ENCODE assay signal across 19 mouse cellular contexts in genomic region chr2:134350894-134351501, GRCm38 (mm10).
DNase-seq lines count a peak whose midpoint lies in the region; ATAC-seq and TF ChIP-seq lines count a peak whose summit lies in the region.
"Had no signal": no experiment of that assay in that cellular context is flagged by ENCODE, and none has a peak within 500 bp of the region (broad histone marks: within the 10 kb centered on the region; RNA-seq: fewer than 3 reads in every experiment).

No protein-coding gene starts in this region.

- H3K27ac ChIP-seq in midbrain, embryonic 13.5 days: no peak overlapping the region
- H3K27ac ChIP-seq in midbrain, embryonic 11.5 days (ENCODE audit: low read depth, low read length): no peak overlapping the region
- H3K27ac ChIP-seq in forebrain, embryonic 12.5 days: peak overlapping the region; percentile 62
- no peak overlapping the region for H3K27ac ChIP-seq in midbrain, embryonic 16.5 days (ENCODE audit: low read length)
- no peak overlapping the region for H3K27ac ChIP-seq in heart, adult 2 months
- H3K27ac ChIP-seq: embryonic facial prominence, embryonic 13.5 days; heart, embryonic 10.5 days; macrophage had no signal

- DNase-seq in cerebellum, adult 9-11 months: peak; percentile 2
- DNase-seq in cerebellum, adult 11 months: no peak
- DNase-seq in midbrain, embryonic 11.5 days (ENCODE audit: low spot score, missing footprints): no peak
- DNase-seq in kidney, adult 9 months: no peak
- DNase-seq in heart, adult 2 months: no peak
- DNase-seq: gastrocnemius, postnatal 25 days; kidney, postnatal 4 days; left cerebral cortex, postnatal 4 days; lung, embryonic 14.5 days; thymus, adult 18-20 months had no signal

- H3K79me2 ChIP-seq in heart, adult 2 months (replicated peaks; ENCODE audit: control insufficient read depth, insufficient read depth, low read length): no peaks in the 10 kb centered on the region

- intact Hi-C loops in heart, adult 2 months (cut with DNase I): no loop called here

- no peaks in the 10 kb centered on the region for H3K9me3 ChIP-seq in midbrain, embryonic 13.5 days
- no peaks in the 10 kb centered on the region for H3K9me3 ChIP-seq in midbrain, embryonic 11.5 days (ENCODE audit: control insufficient read depth, low read length)
- H3K9me3 ChIP-seq in forebrain, embryonic 12.5 days: no peaks in the 10 kb centered on the region
- no peaks in the 10 kb centered on the region for H3K9me3 ChIP-seq in midbrain, embryonic 16.5 days (replicated peaks; ENCODE audit: control insufficient read depth, low read length, poor library complexity, severe bottlenecking)
- H3K9me3 ChIP-seq: embryonic facial prominence, embryonic 13.5 days; heart, embryonic 10.5 days had no signal

- no peak overlapping the region for H3K9ac ChIP-seq in midbrain, embryonic 13.5 days (replicated peaks)
- H3K9ac ChIP-seq in midbrain, embryonic 11.5 days (ENCODE audit: low read length): no peak overlapping the region
- H3K9ac ChIP-seq in forebrain, embryonic 12.5 days: no peak overlapping the region
- no peak overlapping the region for H3K9ac ChIP-seq in midbrain, embryonic 16.5 days (ENCODE audit: low read depth, low read length)
- no peak overlapping the region for H3K9ac ChIP-seq in heart, adult 2 months (ENCODE audit: low read depth, low read length)
- H3K9ac ChIP-seq: embryonic facial prominence, embryonic 13.5 days; lung, embryonic 14.5 days had no signal

- H3K4me1 ChIP-seq in midbrain, embryonic 13.5 days (replicated peaks): peaks cover 8% of the 10 kb centered on the region
- H3K4me1 ChIP-seq in midbrain, embryonic 11.5 days (ENCODE audit: control insufficient read depth, insufficient read depth, low read length): no peaks in the 10 kb centered on the region
- H3K4me1 ChIP-seq in forebrain, embryonic 12.5 days: peaks cover 6% of the 10 kb centered on the region
- peaks cover 7% of the 10 kb centered on the region for H3K4me1 ChIP-seq in midbrain, embryonic 16.5 days (ENCODE audit: control insufficient read depth, insufficient read depth, low read length)
- H3K4me1 ChIP-seq in heart, adult 2 months (ENCODE audit: control insufficient read depth, insufficient read depth, low read length): no peaks in the 10 kb centered on the region
- H3K4me1 ChIP-seq: heart, embryonic 10.5 days had no signal

- no peak overlapping the region for H3K4me3 ChIP-seq in midbrain, embryonic 13.5 days (replicated peaks)
- H3K4me3 ChIP-seq in midbrain, embryonic 11.5 days (ENCODE audit: low read depth, low read length): no peak overlapping the region
- H3K4me3 ChIP-seq in forebrain, embryonic 12.5 days (replicated peaks): no peak overlapping the region
- no peak overlapping the region for H3K4me3 ChIP-seq in midbrain, embryonic 16.5 days (ENCODE audit: low read depth, low read length)
- no peak overlapping the region for H3K4me3 ChIP-seq in heart, adult 2 months
- H3K4me3 ChIP-seq: embryonic facial prominence, embryonic 13.5 days; heart, embryonic 10.5 days had no signal

- no peak for TF ChIP-seq CTCF in heart, adult 2 months (IDR thresholded peaks at IDR 0.05)

- peak; percentile 75; the same call in 1 of the 2 replicates for ATAC-seq in midbrain, embryonic 13.5 days
- ATAC-seq in midbrain, embryonic 11.5 days (ENCODE audit: low FRiP score): no peak
- peak; percentile 59; the same call in 1 of the 2 replicates for ATAC-seq in forebrain, embryonic 12.5 days (ENCODE audit: low FRiP score)
- 0 out of 2 replicates have a peak, but pooled peaks have one; percentile 62 for ATAC-seq in midbrain, embryonic 16.5 days
- ATAC-seq: intestine, postnatal 0 days; Patski had no signal

- H3K36me3 ChIP-seq in midbrain, embryonic 13.5 days: no peaks in the 10 kb centered on the region
- H3K36me3 ChIP-seq in midbrain, embryonic 11.5 days (ENCODE audit: control insufficient read depth, insufficient read depth, low read length): no peaks in the 10 kb centered on the region
- H3K36me3 ChIP-seq in forebrain, embryonic 12.5 days (replicated peaks): no peaks in the 10 kb centered on the region
- H3K36me3 ChIP-seq in midbrain, embryonic 16.5 days (ENCODE audit: control insufficient read depth, insufficient read depth, low read length): no peaks in the 10 kb centered on the region
- no peaks in the 10 kb centered on the region for H3K36me3 ChIP-seq in heart, adult 2 months (ENCODE audit: control insufficient read depth, insufficient read depth, low read length)
- H3K36me3 ChIP-seq: embryonic facial prominence, embryonic 13.5 days; heart, embryonic 10.5 days had no signal

- no peak for TF ChIP-seq POLR2A in heart, adult 2 months (IDR thresholded peaks at IDR 0.05; ENCODE audit: insufficient read depth, low read depth, low read length)

- no peak overlapping the region for H3K4me2 ChIP-seq in midbrain, embryonic 13.5 days (replicated peaks)
- no peak overlapping the region for H3K4me2 ChIP-seq in midbrain, embryonic 11.5 days
- H3K4me2 ChIP-seq in forebrain, embryonic 12.5 days: no peak overlapping the region
- no peak overlapping the region for H3K4me2 ChIP-seq in midbrain, embryonic 16.5 days (ENCODE audit: low read length)
- H3K4me2 ChIP-seq: embryonic facial prominence, embryonic 13.5 days; liver, embryonic 11.5 days; lung, embryonic 14.5 days had no signal

- no peaks in the 10 kb centered on the region for H3K27me3 ChIP-seq in midbrain, embryonic 13.5 days
- no peaks in the 10 kb centered on the region for H3K27me3 ChIP-seq in midbrain, embryonic 11.5 days (ENCODE audit: control insufficient read depth, insufficient read depth, low read length)
- no peaks in the 10 kb centered on the region for H3K27me3 ChIP-seq in forebrain, embryonic 12.5 days
- no peaks in the 10 kb centered on the region for H3K27me3 ChIP-seq in midbrain, embryonic 16.5 days (ENCODE audit: control insufficient read depth, insufficient read depth, low read depth, low read length)
- H3K27me3 ChIP-seq in heart, adult 2 months (ENCODE audit: control insufficient read depth, insufficient read depth, low read length): no peaks in the 10 kb centered on the region
- H3K27me3 ChIP-seq: embryonic facial prominence, embryonic 13.5 days had no signal

- no peak for TF ChIP-seq EP300 in heart, adult 2 months (IDR thresholded peaks at IDR 0.05; ENCODE audit: insufficient read depth, low read depth, low read length)

- WGBS in midbrain, embryonic 13.5 days: 69% methylated on average over 8 of the region's 8 CpGs
- WGBS in midbrain, embryonic 11.5 days: 80% methylated on average over 8 of the region's 8 CpGs
- 60% methylated on average over 8 of the region's 8 CpGs for WGBS in forebrain, embryonic 12.5 days
- 59% methylated on average over 8 of the region's 8 CpGs for WGBS in midbrain, embryonic 16.5 days
- WGBS in heart, adult 2 months: 81% methylated on average over 8 of the region's 8 CpGs
